Mouse (Mus musculus) hindbrain, embryonic 15.5 days (tissue): ENCODE data around the gene Satb2. TPM values are rescaled to one million over a fixed set of nuclear protein-coding genes. Genes with fewer than 3 reads are reported as not detected.

Experiments
- ATAC-seq: fragments of 200-750 bp; cut with Nextera tagmentation; 2 replicates; pipeline ENCODE4 v1.8.0; 2017; ENCODE audit warnings: low read depth, moderate number of reproducible peaks, moderate TSS enrichment; ENCODE audit not compliant: low FRiP score
- H3K27ac ChIP-seq: fragments of 300-500 bp; sonication (generic); replicated peaks from 2 replicates; pipeline ENCODE4 v1.5.1; 2015; ENCODE audit warnings: mild to moderate bottlenecking, inconsistent platforms
- H3K27me3 ChIP-seq: fragments of 300-500 bp; sonication (generic); 2 replicates; pipeline ENCODE4 v1.6.1; 2015; ENCODE audit warnings: control low read depth, inconsistent platforms
- H3K36me3 ChIP-seq: fragments of 300-500 bp; sonication (generic); 2 replicates; pipeline ENCODE4 v1.6.1; 2015; ENCODE audit warnings: control low read depth, inconsistent platforms
- H3K4me1 ChIP-seq: fragments of 300-500 bp; sonication (generic); replicated peaks from 2 replicates; pipeline ENCODE4 v1.6.1; 2015; ENCODE audit warnings: control low read depth, inconsistent platforms
- H3K4me2 ChIP-seq: fragments of 300-500 bp; sonication (generic); 2 replicates; pipeline ENCODE4 v1.6.1; 2015; ENCODE audit warnings: moderate library complexity, mild to moderate bottlenecking, inconsistent platforms
- H3K4me3 ChIP-seq: fragments of 300-500 bp; sonication (generic); 2 replicates; pipeline ENCODE4 v1.5.1; 2015; ENCODE audit warnings: mild to moderate bottlenecking, inconsistent platforms
- H3K9ac ChIP-seq: fragments of 300-500 bp; sonication (generic); 2 replicates; pipeline ENCODE4 v1.6.1; 2015; ENCODE audit warnings: inconsistent platforms
- H3K9me3 ChIP-seq: fragments of 300-500 bp; sonication (generic); 2 replicates; pipeline ENCODE4 v1.6.1; 2016; ENCODE audit warnings: control low read depth, inconsistent platforms
- WGBS: fragments of 180-500 bp; shearing (Covaris S2); methylation state at CpG from one replicate; pipeline ENCODE4 v1.1.7; 2015; 5-methylcytosine and 5-hydroxymethylcytosine counted together
- polyA plus RNA-seq: library from polyadenylated mRNA; unstranded; fragments of >200 nt; fragmentation: Nextera tagmentation; extraction: Ambion mirVana; gene quantifications from 2 replicates; pipeline ENCODE4 v1.2.1, GENCODE M21; 2015

The Satb2 gene
- polyA plus RNA-seq, 1 experiment from 2014 or later = 1.8 TPM

DNA sequence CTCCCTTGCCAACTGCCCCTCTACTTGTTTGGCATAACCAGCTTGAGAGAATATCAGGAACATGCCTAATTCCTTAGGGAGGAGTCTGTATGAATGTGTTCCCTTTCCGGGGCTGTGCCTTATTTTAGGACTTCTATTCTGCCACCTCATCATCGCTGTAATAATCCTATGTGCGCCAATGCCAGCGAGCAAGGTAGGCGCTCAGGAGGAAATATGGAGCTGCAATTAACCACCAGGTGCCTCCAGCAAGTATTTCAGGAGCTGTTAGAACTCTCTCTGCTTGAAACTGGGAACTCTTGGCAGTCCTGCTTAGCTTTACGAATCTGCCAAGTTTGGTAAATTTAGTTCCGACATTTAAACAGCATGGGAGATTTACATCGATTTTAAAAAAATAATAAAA, 128.0 kb downstream of the Satb2 start:
- WGBS = 91% methylated on average over 8 of the region's 8 CpGs

DNA sequence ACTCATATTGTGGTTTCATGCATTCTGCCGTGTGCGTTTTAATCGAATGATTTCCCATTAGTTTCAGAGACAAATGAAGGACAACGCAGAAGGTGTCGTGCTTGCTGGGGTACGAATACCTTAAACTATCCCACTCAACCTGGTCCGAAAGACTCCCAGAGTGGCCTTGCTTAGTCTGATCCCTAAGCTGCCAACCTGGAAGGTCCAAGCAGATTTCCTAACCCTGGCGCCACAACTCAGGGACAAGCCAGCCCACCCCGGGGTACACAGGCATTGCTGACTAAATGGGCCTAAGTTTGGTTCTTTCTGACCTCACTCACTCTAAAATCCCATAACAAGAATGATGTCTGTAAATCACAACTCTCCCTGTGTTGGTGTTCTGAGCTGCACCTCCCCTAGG, 132.1 kb downstream of the Satb2 start:
- Histone ChIP-seq H3K4me3 (no peak overlapping the region), H3K4me1 (peaks cover 12% of the 10 kb centered on the region), H3K9ac (no peak overlapping the region), H3K27ac (no peak overlapping the region), H3K9me3 (no peaks in the 10 kb centered on the region), H3K36me3 (no peaks in the 10 kb centered on the region), H3K27me3 (no peaks in the 10 kb centered on the region), H3K4me2 (no peak overlapping the region)
- ATAC-seq = no peak
- WGBS = 87% methylated on average over 9 of the region's 9 CpGs

More for the DNA sequence above, 128.0 kb downstream of the Satb2 start:
- Histone ChIP-seq H3K4me3 (no peak overlapping the region), H3K27ac (no peak overlapping the region), H3K36me3 (no peaks in the 10 kb centered on the region), H3K4me1 (peaks cover 3% of the 10 kb centered on the region), H3K9ac (no peak overlapping the region), H3K4me2 (no peak overlapping the region), H3K27me3 (no peaks in the 10 kb centered on the region), H3K9me3 (no peaks in the 10 kb centered on the region)
- ATAC-seq = no peak

DNA sequence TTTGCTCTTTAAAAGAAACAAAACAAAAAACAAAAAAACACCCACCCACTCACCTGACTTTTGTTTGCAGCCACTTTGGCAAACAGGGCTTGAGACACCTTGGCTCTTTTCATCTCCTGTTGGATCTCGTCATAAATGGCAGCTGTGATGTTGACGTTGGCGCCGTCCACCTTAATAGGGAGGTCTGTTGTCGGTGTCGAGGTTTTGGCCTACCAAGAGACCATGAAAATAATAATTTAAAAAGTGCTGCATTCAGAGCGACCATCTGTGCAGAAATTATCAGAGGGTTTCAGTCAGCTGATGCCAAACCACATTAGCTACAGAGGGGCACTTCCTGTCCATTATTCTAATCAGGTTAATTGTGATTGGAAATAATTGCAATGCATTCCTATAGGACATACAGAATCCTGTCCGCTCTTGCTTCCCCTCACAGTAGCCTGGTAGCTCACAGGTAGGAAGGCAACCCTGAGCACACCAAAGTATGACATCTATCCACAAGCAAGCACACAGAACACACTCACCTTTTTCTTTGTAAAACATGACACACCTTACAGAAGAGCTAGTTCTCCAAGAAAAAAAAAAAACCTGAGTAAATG, 132.8 kb downstream of the Satb2 start:
- H3K27ac ChIP-seq = no peak overlapping the region
- no peak; the same call in 1 of the 2 replicates for ATAC-seq
- peaks cover 12% of the 10 kb centered on the region for H3K4me1 ChIP-seq
- no peaks in the 10 kb centered on the region for H3K9me3 ChIP-seq
- no peak overlapping the region for H3K4me3 ChIP-seq
- peak overlapping the region; percentile 35 for H3K4me2 ChIP-seq
- H3K9ac ChIP-seq = no peak overlapping the region
- H3K36me3 ChIP-seq = no peaks in the 10 kb centered on the region
- H3K27me3 ChIP-seq = 0 out of 2 replicates have a peak, but pooled peaks cover under 1% of the 10 kb centered on the region
- WGBS = 47% methylated on average over 8 of the region's 8 CpGs

DNA sequence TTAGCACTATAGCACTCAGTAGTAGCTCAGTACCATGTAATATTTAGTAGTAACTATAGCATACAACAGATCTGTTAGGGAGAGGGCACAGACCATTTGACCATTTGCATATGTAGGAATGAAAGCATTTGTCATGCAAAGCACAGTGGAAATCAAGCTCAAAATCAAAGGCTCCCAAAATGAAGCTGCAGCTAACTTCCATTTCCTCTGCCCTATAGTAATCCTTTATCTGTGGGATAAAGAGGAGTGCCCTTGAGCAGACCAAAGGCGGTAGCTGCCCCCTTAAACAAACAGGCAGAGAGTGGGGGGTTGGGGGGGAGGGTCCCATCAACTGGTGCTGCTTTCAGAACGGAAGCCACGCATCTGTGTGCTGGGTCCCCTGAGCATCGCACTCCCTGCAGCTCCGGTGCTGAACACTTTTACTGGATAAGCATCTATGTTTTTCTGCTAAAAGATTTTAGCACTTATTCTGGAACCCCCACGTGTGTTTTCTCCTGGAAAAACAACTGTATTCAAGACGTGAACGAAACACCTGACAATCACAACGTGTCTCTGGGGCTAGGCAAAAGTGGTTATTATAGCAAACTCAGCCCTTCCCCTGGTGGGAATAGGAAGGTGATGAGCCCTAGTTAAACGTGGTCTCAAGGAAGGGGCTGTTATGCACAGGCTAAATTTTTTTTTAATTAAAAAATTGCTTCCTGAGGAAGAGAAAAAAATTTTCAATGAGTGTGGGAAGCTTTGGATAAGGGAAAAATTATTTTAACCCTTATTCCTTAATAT, 133.7 kb downstream of the Satb2 start:
- Histone ChIP-seq H3K27ac (no peak overlapping the region), H3K4me1 (peaks cover 12% of the 10 kb centered on the region), H3K27me3 (0 out of 2 replicates have a peak, but pooled peaks cover 3% of the 10 kb centered on the region), H3K9ac (no peak overlapping the region), H3K4me3 (no peak overlapping the region), H3K4me2 (peak overlapping the region; percentile 35), H3K36me3 (no peaks in the 10 kb centered on the region), H3K9me3 (no peaks in the 10 kb centered on the region)
- 10% methylated on average over 10 of the region's 10 CpGs for WGBS
- no peak for ATAC-seq

DNA sequence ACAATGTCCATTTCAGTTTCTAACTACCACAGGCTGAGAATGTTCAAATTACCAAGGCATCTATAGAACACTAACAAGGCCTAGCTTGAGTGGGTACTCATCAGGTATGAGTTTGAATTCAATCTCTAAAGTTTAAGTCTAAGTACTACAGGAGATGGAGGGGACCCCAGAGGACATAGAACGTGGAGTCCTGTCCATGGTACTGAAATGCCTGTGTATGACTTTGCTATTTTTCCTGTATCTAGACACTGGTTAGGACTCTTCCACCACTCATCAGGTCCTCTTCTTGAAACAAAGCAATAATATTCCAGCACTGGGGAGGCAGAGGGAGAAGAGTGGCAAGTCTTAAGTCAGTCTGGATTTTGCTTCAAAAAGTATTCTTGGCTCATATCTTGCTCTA, 139.5 kb downstream of the Satb2 start:
- H3K4me3 ChIP-seq = no peak overlapping the region
- no peaks in the 10 kb centered on the region for H3K36me3 ChIP-seq
- no peak overlapping the region for H3K27ac ChIP-seq
- WGBS = 72% methylated on average over 1 of the region's 1 CpGs
- peaks cover 9% of the 10 kb centered on the region for H3K4me1 ChIP-seq
- 0 out of 2 replicates have a peak, but pooled peaks cover 3% of the 10 kb centered on the region for H3K27me3 ChIP-seq
- H3K4me2 ChIP-seq = no peak overlapping the region
- H3K9ac ChIP-seq = no peak overlapping the region
- no peaks in the 10 kb centered on the region for H3K9me3 ChIP-seq
- ATAC-seq = no peak

DNA sequence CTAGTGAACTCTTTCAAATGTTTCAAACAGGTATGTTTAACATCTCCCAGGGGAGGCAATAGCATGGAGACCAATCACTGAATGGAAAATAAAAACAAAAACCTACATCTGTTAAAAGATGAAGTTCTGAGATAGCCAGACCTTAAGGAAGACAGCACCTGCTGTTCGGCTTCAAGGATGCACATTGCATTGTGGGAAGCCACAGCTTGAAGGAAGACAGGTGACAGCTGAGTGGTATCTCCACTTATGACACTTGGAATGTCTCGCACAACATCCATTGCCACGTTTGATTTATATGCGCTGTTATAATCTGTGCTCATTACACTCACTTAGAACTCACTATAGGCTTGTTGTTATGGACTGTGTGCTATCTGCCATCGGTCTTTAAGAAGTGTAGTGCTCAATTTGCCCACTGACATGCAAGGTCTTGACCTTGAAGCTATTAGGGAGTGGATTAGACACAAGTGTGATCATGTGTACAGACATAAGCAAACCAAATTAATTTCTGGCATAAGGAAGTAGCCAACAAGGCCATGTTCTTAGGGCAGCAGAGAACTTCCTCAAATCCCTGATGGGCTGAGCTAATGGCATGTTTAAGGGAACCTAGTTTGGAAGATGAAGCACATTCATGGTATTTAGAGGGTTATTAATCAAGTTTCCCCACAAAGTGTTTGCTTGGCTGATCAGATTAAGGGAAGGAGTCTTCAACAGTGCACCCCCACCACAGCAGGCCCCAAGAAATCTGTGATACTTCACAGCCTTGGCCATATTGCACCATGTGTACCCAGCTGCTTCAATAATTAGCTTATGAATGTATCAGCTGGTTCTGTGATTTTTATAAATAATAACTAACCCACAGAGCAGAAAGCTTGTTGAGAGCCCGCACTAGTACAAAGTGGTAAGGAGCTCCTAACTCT, 144.2 kb downstream of the Satb2 start:
- WGBS = 56% methylated on average over 6 of the region's 6 CpGs
- no peaks in the 10 kb centered on the region for H3K9me3 ChIP-seq
- H3K9ac ChIP-seq = no peak overlapping the region
- 0 out of 2 replicates have a peak overlapping the region, but pooled peaks have one; percentile 47 for H3K27ac ChIP-seq
- peaks cover 20% of the 10 kb centered on the region for H3K4me1 ChIP-seq
- H3K4me2 ChIP-seq = no peak overlapping the region
- no peaks in the 10 kb centered on the region for H3K36me3 ChIP-seq
- ATAC-seq = peak; percentile 79
- H3K27me3 ChIP-seq = no peaks in the 10 kb centered on the region
- H3K4me3 ChIP-seq = no peak overlapping the region

DNA sequence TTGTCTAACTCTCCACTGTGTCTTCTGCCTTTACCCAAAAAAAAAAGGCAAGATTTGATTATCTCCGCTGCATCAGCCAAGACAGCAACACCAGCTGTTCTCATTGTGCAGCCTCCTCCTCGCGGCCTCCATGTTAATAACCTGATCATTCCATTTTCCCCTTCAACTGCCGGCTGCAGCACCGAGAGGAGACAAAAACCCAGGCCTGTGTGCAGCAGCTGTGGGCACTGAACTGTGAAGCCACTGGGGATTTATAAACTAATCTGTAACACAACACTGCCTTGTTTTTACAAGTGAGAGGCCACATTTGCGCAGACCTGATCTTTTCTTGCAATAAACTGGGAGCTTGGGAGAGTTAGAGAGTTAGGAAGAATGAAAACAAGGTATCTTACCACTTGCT, 145.1 kb downstream of the Satb2 start:
- H3K4me1 ChIP-seq = peaks cover 20% of the 10 kb centered on the region
- H3K4me2 ChIP-seq = peak overlapping the region; percentile 27
- H3K9me3 ChIP-seq = no peaks in the 10 kb centered on the region
- WGBS = 7% methylated on average over 6 of the region's 6 CpGs
- peak; percentile 79 for ATAC-seq
- H3K4me3 ChIP-seq = no peak overlapping the region
- H3K27ac ChIP-seq = peak overlapping the region; percentile 67
- H3K27me3 ChIP-seq = no peaks in the 10 kb centered on the region
- no peak overlapping the region for H3K9ac ChIP-seq
- H3K36me3 ChIP-seq = no peaks in the 10 kb centered on the region

DNA sequence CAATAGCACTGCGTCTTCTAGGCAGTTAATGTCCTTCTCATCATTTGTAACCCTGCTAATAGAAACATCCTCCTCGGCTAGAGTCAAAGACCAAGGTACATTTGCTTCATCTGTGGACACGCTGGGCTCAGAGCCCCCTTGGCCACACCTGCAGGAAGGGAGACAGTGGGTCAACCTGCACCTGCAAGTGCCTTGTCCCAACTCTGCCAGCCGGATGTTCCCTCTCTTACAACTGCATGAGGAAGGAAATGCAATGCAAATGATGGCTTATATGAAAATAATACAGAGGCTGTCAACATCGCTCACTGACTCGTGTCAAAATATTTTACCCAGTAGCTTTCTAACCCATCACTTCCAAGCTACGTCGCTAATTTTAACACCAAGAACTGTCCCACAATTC, 145.7 kb downstream of the Satb2 start:
- Histone ChIP-seq H3K4me2 (peak overlapping the region; percentile 27; the same call in 1 of the 2 replicates), H3K9ac (no peak overlapping the region), H3K4me3 (no peak overlapping the region), H3K9me3 (no peaks in the 10 kb centered on the region), H3K36me3 (no peaks in the 10 kb centered on the region), H3K27ac (peak overlapping the region; percentile 67), H3K27me3 (no peaks in the 10 kb centered on the region), H3K4me1 (peaks cover 20% of the 10 kb centered on the region)
- 62% methylated on average over 8 of the region's 8 CpGs for WGBS
- no peak for ATAC-seq

DNA sequence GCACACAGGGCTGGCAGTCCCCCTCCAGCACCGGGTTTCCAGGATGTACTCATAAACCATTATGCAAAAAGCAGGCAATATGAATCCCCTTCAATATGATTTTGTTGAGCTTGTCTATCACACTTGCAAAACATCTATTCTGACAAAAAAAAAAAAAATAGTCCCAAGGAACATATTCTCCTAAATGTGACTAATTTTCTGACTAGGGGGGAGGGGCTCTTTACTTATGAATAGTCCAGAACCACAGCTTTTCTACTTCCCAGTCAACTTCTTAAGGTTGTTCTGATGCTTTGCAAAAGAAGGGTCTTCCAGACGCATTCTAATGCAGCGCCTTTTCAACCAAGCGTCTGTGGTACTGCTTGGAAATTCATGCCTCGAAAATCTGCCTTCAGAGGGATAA, 155.7 kb downstream of the Satb2 start:
- 87% methylated on average over 5 of the region's 5 CpGs for WGBS
- H3K4me2 ChIP-seq = no peak overlapping the region
- no peak for ATAC-seq
- no peak overlapping the region for H3K27ac ChIP-seq
- no peak overlapping the region for H3K4me3 ChIP-seq
- H3K27me3 ChIP-seq = no peaks in the 10 kb centered on the region
- no peaks in the 10 kb centered on the region for H3K9me3 ChIP-seq
- H3K4me1 ChIP-seq = no peaks in the 10 kb centered on the region
- no peak overlapping the region for H3K9ac ChIP-seq
- H3K36me3 ChIP-seq = no peaks in the 10 kb centered on the region

DNA sequence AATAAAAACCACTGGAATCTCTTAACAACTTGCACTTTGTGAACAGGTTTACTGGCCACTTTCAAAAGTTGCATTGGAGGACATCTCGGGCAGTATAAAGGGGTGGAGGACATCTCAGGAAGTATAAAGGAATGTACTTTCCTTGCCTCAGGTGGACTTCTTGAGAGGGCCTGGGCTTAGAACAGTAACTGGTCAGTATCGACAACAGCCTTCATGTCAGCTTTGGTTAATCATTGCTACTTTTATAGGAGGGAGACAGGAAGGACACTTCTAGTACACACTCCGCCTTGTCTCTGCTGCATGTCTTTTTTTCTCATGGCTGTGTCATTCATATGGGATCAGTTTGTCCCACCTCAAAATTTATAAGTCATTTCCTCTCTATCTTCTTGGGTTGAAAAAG, 156.4 kb downstream of the Satb2 start:
- ATAC-seq = no peak
- 90% methylated on average over 3 of the region's 3 CpGs for WGBS
- no peak overlapping the region for H3K4me3 ChIP-seq
- H3K4me2 ChIP-seq = no peak overlapping the region
- H3K9ac ChIP-seq = no peak overlapping the region
- no peak overlapping the region for H3K27ac ChIP-seq
- no peaks in the 10 kb centered on the region for H3K36me3 ChIP-seq
- H3K4me1 ChIP-seq = no peaks in the 10 kb centered on the region
- H3K27me3 ChIP-seq = no peaks in the 10 kb centered on the region
- H3K9me3 ChIP-seq = no peaks in the 10 kb centered on the region

DNA sequence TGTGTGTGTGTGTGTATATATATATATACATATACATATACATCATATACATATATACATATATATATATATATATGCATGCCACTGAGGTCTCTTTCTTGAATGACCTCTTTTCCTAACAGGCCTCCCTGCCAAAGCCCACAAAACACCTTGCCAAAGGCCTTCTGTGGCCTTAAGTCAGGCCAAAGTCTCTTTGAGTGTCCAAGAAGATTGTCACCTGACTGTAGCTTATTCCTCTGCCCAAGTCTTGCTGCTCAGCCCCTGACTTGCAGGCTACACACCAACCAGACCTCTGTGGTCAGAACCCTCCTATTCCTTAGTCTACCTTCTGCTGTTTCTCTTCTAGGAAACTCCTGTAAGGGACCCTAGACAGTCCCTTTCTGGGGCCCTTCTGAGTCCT, 164.9 kb downstream of the Satb2 start:
- H3K4me3 ChIP-seq = no peak overlapping the region
- H3K36me3 ChIP-seq = no peaks in the 10 kb centered on the region
- H3K4me1 ChIP-seq = no peaks in the 10 kb centered on the region
- H3K4me2 ChIP-seq = no peak overlapping the region
- no peak overlapping the region for H3K27ac ChIP-seq
- no peaks in the 10 kb centered on the region for H3K27me3 ChIP-seq
- no peaks in the 10 kb centered on the region for H3K9me3 ChIP-seq
- ATAC-seq = no peak
- no peak overlapping the region for H3K9ac ChIP-seq

DNA sequence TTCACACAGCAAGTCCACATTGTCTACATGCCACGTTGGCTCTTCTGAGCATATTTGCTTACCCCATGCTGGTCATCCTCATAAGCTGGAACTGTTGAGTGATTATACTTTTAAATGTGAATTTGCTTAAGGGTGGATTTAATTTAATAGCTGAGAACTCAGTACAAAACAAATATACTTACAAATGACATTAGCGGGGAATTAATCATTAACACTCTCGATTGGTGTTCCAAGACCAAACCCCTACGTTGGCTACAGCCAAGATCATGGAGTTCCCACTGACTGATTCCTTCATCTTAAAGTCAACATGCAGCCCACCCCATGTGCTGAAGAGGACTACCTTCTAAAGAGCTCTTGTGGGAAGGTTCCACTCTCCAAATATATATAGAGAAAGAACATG, 165.5 kb downstream of the Satb2 start:
- H3K4me3 ChIP-seq = no peak overlapping the region
- H3K27me3 ChIP-seq = no peaks in the 10 kb centered on the region
- ATAC-seq = no peak
- WGBS = 81% methylated on average over 4 of the region's 4 CpGs
- no peak overlapping the region for H3K9ac ChIP-seq
- H3K4me1 ChIP-seq = no peaks in the 10 kb centered on the region
- H3K27ac ChIP-seq = no peak overlapping the region
- H3K36me3 ChIP-seq = no peaks in the 10 kb centered on the region
- no peaks in the 10 kb centered on the region for H3K9me3 ChIP-seq
- H3K4me2 ChIP-seq = no peak overlapping the region
